Mouse (Mus musculus): ENCODE data around the gene Maea.

Gene Maea

DNA sequence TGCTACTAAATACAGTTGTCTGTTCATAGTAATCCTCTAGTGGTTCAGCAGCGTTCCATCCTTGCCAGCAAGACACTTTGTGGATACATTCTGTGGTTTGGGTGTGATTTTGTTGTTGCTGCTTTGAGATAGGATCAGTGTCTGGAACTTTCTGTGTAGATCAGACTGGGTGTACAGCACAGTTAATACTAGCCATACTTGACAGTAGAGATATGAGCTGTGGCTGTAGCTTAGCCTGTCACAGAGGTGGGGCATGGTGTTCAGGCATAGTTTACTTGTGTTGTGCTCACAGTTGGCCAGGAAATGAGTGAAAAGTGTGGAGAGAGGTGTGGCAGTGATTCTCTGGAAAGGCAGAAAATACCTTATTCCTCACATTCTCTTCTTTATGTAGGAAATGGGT is 22.2 kb downstream of the Maea start:
- no peak for DNase-seq (ENCODE audit: low spot score)

DNA sequence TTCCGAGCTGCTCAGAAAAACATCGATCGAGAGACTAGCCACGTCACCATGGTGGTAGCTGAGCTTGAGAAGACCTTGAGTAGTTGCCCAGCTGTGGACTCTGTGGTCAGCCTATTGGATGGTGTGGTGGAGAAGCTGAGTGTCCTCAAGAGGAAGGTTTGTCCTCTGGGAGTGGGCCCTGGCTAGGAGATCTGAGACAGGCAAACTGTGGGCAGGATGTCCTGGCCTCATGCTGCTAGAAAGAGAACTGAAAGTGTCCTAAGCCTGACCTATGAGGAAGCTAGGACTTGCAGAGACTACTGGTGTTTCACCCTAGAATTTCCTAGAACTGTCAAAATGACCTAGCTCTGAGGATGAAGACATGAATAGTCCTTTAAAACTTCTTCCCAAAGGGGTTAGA is 23.2 kb downstream of the Maea start:
- DNase-seq (ENCODE audit: low spot score) = no peak

DNA sequence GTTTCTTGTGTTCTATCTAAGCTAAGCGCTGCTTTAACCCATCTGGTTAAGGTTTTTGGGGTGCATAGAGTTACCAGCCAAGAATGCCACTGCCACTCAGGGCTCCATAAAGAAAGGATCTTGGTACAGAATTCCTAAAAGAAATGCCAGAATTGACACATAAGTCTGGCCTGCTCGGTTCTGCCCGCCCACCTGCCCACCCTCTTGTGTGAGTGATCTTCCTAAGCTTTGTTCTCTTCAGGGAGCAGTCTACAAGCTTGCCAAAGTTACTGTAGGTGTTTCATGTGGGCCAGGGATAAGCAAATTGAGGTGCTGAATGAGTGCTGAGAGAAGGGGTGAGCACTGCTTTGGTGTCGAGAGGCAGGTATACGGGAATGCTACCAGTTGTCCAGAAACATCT is 28.0 kb downstream of the Maea start:
- no peak for DNase-seq (ENCODE audit: low spot score)

DNA sequence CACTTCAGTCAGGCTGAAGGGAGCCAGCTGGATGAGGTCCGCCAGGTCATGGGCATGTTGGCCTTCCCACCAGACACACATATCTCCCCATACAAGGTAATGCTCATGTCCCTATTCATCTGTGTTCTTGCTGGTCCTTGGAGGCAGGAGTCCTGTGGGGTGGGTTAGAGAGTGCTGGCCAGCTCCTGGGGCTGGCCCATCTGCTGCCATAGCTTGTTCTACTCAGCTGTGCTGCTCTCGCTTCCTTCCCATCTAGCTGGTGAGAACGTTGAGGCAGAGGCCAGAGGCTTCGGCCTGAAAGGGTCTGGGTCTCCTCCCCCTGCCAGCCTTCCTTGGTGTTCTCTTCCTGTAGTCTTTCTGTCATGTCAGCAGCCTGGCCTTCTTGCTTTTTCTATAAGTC is 33.3 kb downstream of the Maea start:
- DNase-seq (ENCODE audit: low spot score) = no peak

DNA sequence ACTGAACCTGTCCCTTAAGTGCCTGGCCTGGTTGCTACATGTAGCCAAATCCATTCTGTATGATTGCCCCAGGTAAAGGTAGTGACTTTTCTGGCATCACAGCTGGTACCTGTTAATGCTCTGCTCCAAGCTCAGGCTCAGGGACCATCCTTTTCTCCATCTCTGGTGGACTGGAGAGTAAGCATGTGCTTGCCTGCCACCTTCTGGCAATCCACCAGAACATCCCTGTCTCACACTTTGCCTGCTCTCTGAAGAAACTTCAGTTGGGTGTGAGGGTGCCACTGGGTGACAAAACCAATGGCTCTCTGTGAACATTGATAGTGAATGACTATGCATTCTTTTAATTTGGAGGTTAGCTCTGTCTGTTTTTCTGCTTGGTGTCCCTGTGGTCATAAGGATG is 35.8 kb downstream of the Maea start:
- DNase-seq (ENCODE audit: low spot score) = no peak

DNA sequence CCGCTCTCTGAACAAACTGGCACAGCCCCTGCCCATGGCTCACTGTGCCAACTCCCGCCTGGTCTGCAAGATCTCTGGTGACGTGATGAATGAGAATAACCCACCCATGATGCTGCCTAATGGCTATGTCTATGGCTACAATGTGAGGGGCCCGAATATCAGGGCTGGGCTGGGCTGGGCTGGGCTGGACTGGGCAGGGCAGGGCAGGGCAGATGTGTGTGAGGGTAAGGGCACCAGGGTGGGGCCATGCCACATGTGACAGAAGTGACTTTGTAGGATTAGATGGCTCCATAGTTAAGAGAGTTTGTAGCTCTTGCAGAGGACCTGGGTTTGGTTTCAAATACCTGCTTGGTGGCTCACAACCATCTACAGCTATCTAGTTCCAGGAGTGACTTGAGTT is 36.4 kb downstream of the Maea start:
- no peak for DNase-seq (ENCODE audit: low spot score)

DNA sequence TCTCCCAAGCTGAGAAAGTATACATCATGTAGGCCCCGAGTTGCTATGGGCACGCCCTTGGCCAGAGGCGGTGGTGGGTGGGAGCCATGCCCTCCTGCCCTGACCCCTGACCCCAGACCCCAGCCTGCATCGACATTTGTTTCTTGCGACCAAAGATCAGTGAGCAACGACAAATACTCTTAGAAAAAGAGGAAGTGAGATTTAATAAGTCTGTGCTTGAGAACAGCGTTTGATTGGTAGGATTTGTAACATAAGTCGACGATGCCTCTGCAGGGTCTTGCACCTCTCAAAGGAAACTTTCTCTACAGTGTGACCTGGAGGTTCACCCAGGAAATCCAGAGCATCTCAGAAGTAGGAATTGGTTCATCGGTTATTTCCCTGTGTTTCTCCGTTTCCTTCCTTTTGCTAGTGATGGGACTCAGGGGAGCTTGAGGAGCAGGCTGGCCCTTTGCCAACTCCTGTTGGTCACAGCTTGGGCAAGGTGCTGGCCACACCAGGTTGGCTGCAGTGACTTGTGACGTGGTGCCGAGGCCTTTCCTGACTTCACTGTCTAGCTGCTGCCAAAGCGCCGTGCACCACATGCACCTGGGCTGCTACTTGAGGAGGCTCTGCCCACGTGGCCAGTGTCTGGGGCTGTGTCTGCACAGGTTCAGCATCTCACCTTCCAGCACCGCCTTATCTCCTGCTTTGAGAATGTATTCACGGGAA is 37.2 kb downstream of the Maea start:
- no peak for DNase-seq (ENCODE audit: low spot score)

DNA sequence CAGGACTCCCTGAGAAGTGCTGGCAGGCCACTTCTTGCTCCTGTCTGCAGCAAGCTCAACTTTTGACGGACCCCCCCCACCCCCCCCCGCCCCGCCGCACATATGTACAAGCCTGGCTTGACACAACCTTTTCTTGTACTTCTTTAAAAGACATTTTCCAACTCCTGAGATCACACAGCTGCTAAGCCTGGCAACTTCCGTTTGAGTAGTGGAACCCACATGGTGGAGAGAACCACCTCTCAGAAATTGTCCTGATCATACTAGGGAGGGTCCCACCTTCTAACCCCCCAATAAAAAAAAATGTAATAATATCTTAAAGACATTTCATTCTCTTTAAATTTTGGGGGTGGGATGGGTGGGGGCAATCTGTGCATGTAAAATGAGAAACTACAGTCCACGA is 41.9 kb downstream of the Maea start:
- DNase-seq (ENCODE audit: low spot score) = peak; percentile 5

DNA sequence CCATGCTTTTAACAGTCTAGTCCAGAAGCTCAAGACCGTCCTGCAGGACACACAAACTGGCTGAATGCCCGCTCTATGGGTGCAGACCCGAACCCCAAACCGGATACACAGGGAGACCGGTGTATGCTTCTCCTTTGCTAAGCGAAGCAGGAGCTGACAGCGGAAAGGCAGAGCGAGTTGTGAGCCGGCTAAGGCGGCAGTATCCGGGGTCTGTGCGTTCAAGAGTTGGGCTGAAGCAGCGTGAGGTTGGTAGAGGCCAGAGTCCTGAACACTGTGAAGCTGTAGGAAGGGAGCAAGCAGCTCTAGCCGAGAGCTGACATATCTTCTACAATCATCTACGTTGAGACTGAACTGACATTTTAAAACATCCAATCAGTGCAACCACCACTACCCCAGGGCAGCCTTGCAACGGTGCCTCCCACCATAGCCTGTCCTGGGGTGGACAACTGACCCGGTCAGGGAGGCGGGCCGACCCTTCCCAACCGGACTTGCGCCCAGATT is 42.5 kb downstream of the Maea start:
- peak; percentile 48 for DNase-seq (ENCODE audit: low spot score)

DNA sequence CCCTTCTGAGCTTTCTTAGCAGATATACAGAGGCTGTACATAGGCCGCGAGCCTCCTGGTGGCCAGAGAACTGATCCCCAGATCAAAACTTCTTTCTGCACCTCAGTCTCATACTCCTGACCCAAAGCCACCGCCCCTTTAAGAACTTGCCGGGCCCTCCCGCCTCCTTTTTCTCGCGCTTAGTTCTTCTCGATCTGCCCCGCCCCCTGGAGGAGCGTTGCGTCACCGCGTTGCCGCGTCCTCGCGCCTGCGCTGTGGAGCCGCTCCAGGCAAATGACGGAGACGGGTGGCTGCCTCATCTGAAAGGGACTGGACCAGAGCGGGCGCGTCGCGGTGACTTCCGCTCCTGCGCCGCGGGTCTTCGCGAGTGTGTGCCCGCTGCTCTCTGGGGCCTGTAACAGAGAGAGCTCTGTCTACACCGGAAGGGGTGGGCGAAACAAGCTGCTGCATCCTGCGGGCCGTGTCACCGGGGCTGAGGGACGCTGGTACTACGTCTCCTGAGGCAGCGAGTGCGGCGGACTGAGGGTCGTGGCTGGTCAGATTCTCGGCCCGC is 43.1 kb downstream of the Maea start, which contains the start of gene Uvssa:
Uvssa (plus strand) TSS at position 248 of the 553 bp plus-strand sequence.
- DNase-seq (ENCODE audit: low spot score) = peak; percentile 99

DNA sequence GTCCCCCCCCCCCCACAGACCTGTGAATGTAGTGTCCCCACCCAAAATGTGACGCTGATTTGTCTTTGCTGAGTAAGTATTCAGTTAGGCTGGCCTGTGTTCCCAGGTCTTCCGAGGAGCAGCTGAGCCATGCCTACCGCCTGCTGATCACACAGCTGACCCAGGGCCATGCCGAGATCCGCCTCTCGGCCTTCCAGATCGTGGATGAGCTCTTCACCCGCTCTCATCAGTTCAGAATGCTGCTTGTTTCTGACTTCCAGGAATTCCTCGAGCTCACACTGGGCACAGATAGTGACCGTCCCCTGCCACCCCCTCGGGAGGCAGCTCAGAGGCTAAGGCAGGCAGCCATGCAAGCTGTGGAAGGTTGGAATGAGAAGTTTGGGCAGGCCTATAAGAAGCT is 52.2 kb downstream of the Maea start:
- DNase-seq (ENCODE audit: low spot score) = no peak

DNA sequence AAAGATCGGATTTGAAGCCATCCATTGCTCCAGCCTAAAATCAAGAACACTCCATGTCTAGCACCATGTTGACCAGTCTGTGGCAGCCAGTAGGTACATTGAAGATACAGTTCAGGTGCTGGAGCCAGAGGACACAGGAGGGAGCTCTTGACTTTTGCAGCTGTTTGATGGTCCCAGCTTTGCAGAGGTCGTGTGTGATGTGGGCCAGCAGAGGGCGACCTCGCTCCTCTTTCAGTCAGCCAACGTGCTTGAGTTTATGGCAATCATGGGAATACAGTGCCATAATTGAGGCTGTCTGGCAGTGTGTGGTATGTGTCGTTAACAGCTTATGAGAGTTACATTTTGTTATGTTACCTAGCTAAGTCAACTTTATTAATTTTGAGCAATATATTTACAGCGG is 58.5 kb downstream of the Maea start:
- peak; percentile 64 for DNase-seq (ENCODE audit: low spot score)

DNA sequence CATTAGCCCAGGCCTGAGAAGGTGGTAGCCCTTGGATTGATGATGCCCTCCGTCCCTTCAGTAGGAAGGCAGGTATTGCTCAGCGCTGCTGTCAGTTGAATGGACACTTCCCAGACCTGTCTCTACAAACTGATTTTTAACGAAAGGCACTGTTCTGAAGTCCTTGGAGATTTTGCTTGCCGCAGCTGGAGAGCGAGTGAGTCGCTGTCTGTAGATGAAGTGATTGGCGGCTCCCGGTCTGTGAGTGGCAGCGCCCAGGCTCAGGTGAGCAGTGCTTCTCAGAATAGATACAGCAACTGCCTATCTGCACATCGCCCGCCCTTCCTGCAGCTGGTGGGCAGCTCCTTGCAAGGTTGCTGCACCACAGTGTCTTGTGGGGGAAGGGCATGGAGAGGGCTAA is 60.4 kb downstream of the Maea start:
- no peak for DNase-seq (ENCODE audit: low spot score)

DNA sequence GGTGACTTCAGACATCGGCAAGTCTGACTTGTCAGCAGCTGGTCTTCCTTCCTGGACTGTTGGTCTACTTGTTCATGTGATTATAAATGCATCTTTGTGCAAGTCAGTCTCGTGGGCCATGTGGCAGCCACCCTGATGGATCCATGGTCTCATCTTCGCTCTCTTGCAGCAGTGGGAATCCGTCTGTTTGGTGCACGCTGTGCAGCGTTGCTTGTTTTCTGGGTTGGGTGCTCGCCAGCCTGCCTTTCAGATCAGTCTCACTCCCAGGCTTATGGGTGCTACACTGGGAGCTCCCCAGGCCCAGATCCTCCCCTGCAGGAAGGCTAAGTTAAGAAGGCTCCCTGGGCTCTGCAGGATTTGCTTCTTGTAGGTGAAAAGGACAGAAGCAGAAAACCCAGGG is 61.5 kb downstream of the Maea start:
- no peak for DNase-seq (ENCODE audit: low spot score)

DNA sequence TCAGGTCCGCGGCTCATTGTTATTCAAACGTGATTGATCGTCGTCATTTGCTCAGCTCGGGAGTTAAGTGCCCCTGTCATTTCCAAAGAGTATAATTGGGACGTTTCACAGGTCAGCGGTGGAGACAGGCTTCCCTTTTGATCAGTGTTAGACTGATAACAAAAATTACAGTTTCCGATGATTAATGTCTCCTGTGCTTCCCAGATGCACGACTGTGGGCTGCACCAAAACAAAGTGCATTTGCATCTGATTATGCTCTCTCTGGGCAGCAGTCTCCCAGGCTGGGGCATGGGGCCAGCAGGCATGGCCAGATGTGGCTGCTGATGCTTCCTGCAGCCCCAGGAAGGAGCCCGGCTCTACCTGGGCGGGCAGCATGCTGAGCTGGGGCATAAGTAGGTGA is 65.5 kb downstream of the Maea start:
- DNase-seq (ENCODE audit: low spot score) = no peak

DNA sequence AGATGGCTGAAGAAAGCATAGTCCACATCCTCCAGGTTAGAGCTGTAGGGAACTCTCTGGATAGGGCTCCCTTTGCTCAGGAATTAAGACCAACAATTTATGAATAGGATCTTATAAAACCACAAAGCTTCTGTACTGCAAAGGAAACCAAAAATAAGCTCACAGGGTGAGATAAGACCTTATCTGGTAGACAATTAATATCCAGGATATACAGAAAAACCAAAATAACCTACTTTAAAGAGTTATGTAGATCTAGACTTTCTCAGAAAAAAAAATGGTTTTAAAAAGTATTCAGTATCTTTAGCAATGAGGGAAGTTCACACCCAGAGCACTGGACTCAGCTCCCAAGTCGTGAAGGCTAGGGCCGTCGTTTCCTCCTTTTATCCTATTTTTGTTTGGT is 85.0 kb downstream of the Maea start:
- DNase-seq (ENCODE audit: low spot score) = no peak

Data from T-cell, adult 2 months (primary cell).